Mouse (Mus musculus): ENCODE measurements around the gene Pde4b. TPM values are rescaled to one million over a fixed set of nuclear protein-coding genes. Genes with fewer than 3 reads are reported as not detected.

Pde4b gene
- polyA plus RNA-seq, 1 experiment: 2.7 TPM

GRCm38 (mm10) chr4:102393605-102394004, 306.3 kb downstream of the Pde4b start:
- Histone ChIP-seq H3K36me3 (ENCODE audit: control insufficient read depth, insufficient read depth) (no peaks in the 10 kb centered on the region), H3K79me2 (ENCODE audit: control insufficient read depth, insufficient read depth) (no peaks in the 10 kb centered on the region), H3K27me3 (ENCODE audit: control insufficient read depth, insufficient read depth, insufficient read length) (no peaks in the 10 kb centered on the region), H3ac (ENCODE audit: control insufficient read depth, insufficient read length, low read depth) (no peak overlapping the region), H3K79me3 (ENCODE audit: low read depth) (no peaks in the 10 kb centered on the region), H3K4me3 (ENCODE audit: insufficient read depth, poor library complexity, severe bottlenecking) (no peak overlapping the region)
- no peak for TF ChIP-seq CTCF (IDR thresholded peaks at IDR 0.05; ENCODE audit: control insufficient read depth, insufficient read depth, insufficient read length)

- H3ac ChIP-seq (ENCODE audit: control insufficient read depth, insufficient read length, low read depth): no peak overlapping the region
- H3K4me3 ChIP-seq (ENCODE audit: insufficient read depth, poor library complexity, severe bottlenecking): no peak overlapping the region
- H3K36me3 ChIP-seq (ENCODE audit: control insufficient read depth, insufficient read depth): no peaks in the 10 kb centered on the region
- H3K27me3 ChIP-seq (ENCODE audit: control insufficient read depth, insufficient read depth, insufficient read length): no peaks in the 10 kb centered on the region
- no peaks in the 10 kb centered on the region for H3K79me3 ChIP-seq (ENCODE audit: low read depth)
- no peaks in the 10 kb centered on the region for H3K79me2 ChIP-seq (ENCODE audit: control insufficient read depth, insufficient read depth)
- TF ChIP-seq MYOD1 (IDR thresholded peaks at IDR 0.05; ENCODE audit: control insufficient read depth, insufficient read length, low read depth) (no peak), MAX (IDR thresholded peaks at IDR 0.05) (no peak), CEBPB (IDR thresholded peaks at IDR 0.05; ENCODE audit: low read depth) (no peak), USF1 (IDR thresholded peaks at IDR 0.05; ENCODE audit: low read depth) (no peak), CTCF (IDR thresholded peaks at IDR 0.05; ENCODE audit: control insufficient read depth, insufficient read depth, insufficient read length) (no peak), FOSL1 (IDR thresholded peaks at IDR 0.05; ENCODE audit: insufficient read depth, low read length, poor library complexity, severe bottlenecking) (no peak), MYOG (IDR thresholded peaks at IDR 0.05; ENCODE audit: control insufficient read depth, extremely low read depth, insufficient read length) (no peak)
Measured at GRCm38 (mm10) chr4:102397334-102397733, 310.0 kb downstream of the Pde4b start.

DNA sequence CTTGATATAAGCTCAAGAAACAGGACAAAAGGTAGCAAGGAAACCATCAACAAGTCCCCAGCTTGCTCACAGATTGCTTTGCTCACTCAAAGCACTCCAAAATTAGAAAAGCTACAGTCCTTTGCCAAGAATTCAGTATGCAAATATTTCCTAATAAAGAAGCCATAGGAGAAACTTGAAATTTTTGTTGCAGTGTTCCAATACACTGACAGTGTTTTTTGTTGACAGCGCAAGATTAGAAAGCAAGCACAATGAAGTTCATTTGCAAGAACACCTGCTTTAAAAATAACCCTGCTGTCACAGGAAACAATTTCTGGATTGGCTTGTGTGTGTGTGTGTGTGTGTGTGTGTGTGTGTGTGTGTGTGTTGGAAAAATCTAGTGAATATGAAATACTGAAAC, 311.2 kb downstream of the Pde4b start:
- no peak overlapping the region for H3K4me3 ChIP-seq (ENCODE audit: insufficient read depth, poor library complexity, severe bottlenecking)
- H3K36me3 ChIP-seq (ENCODE audit: control insufficient read depth, insufficient read depth): no peaks in the 10 kb centered on the region
- H3ac ChIP-seq (ENCODE audit: control insufficient read depth, insufficient read length, low read depth): no peak overlapping the region
- no peaks in the 10 kb centered on the region for H3K79me2 ChIP-seq (ENCODE audit: control insufficient read depth, insufficient read depth)
- TF ChIP-seq MYOG (IDR thresholded peaks at IDR 0.05; ENCODE audit: control insufficient read depth, extremely low read depth, insufficient read length) (no peak), FOSL1 (IDR thresholded peaks at IDR 0.05; ENCODE audit: insufficient read depth, low read length, poor library complexity, severe bottlenecking) (no peak), CTCF (IDR thresholded peaks at IDR 0.05; ENCODE audit: control insufficient read depth, insufficient read depth, insufficient read length) (no peak), USF1 (IDR thresholded peaks at IDR 0.05; ENCODE audit: low read depth) (no peak), CEBPB (IDR thresholded peaks at IDR 0.05; ENCODE audit: low read depth) (no peak), MYOD1 (IDR thresholded peaks at IDR 0.05; ENCODE audit: control insufficient read depth, insufficient read length, low read depth) (no peak)
- no peaks in the 10 kb centered on the region for H3K27me3 ChIP-seq (ENCODE audit: control insufficient read depth, insufficient read depth, insufficient read length)
- no peaks in the 10 kb centered on the region for H3K79me3 ChIP-seq (ENCODE audit: low read depth)

DNA sequence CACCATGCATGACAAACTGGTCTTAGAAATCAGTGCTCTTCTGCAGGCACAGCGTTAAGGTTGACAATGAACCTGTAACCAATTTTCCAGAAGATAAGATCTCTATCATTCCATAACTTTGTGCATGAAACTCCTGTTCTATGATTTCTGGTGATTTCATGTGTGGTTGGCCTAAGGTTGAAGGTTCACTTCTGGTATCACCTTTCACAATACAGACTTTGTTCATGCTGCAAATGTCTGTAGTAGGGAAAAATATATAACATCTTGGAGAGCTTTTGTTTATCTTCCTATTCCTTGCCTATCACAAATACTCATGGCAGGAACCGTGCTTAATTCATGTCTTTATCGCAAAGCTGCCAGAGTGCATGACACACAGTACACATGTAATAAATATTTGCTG, 319.5 kb downstream of the Pde4b start:
- TF ChIP-seq CEBPB (IDR thresholded peaks at IDR 0.05; ENCODE audit: low read depth) (no peak), MYOD1 (IDR thresholded peaks at IDR 0.05; ENCODE audit: control insufficient read depth, insufficient read length, low read depth) (no peak), MAX (IDR thresholded peaks at IDR 0.05) (no peak), CTCF (IDR thresholded peaks at IDR 0.05; ENCODE audit: control insufficient read depth, insufficient read depth, insufficient read length) (no peak), USF1 (IDR thresholded peaks at IDR 0.05; ENCODE audit: low read depth) (no peak), MYOG (IDR thresholded peaks at IDR 0.05; ENCODE audit: control insufficient read depth, extremely low read depth, insufficient read length) (no peak), FOSL1 (IDR thresholded peaks at IDR 0.05; ENCODE audit: insufficient read depth, low read length, poor library complexity, severe bottlenecking) (no peak)
- Histone ChIP-seq H3K79me3 (ENCODE audit: low read depth) (no peaks in the 10 kb centered on the region), H3K4me3 (ENCODE audit: insufficient read depth, poor library complexity, severe bottlenecking) (no peak overlapping the region), H3ac (ENCODE audit: control insufficient read depth, insufficient read length, low read depth) (no peak overlapping the region), H3K79me2 (ENCODE audit: control insufficient read depth, insufficient read depth) (no peaks in the 10 kb centered on the region), H3K36me3 (ENCODE audit: control insufficient read depth, insufficient read depth) (no peaks in the 10 kb centered on the region), H3K27me3 (ENCODE audit: control insufficient read depth, insufficient read depth, insufficient read length) (no peaks in the 10 kb centered on the region)

DNA sequence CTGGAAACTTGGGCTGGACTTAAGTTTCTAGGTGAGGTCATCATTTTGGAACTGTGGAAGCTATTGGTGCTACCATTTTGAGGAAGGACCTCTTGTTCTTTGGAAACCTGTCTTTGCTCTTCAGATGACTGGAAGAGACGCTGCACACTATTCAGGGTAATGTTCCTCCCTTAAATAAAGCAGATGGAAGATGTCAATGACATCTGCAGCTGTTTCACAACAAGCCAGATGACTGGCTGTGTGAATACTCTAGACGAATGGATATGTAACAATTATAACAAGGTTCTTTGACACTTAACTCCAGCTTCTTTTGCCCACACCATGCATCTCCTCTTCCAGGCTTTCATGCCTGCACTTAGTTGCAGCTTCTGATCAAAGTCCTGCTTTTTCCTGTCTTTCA, 320.8 kb downstream of the Pde4b start:
- no peak overlapping the region for H3K4me3 ChIP-seq (ENCODE audit: insufficient read depth, poor library complexity, severe bottlenecking)
- no peaks in the 10 kb centered on the region for H3K79me2 ChIP-seq (ENCODE audit: control insufficient read depth, insufficient read depth)
- H3K79me3 ChIP-seq (ENCODE audit: low read depth): no peaks in the 10 kb centered on the region
- H3ac ChIP-seq (ENCODE audit: control insufficient read depth, insufficient read length, low read depth): no peak overlapping the region
- H3K27me3 ChIP-seq (ENCODE audit: control insufficient read depth, insufficient read depth, insufficient read length): no peaks in the 10 kb centered on the region
- no peak for TF ChIP-seq MYOD1 (IDR thresholded peaks at IDR 0.05; ENCODE audit: control insufficient read depth, insufficient read length, low read depth)
- TF ChIP-seq FOSL1 (IDR thresholded peaks at IDR 0.05; ENCODE audit: insufficient read depth, low read length, poor library complexity, severe bottlenecking): no peak
- no peak for TF ChIP-seq MAX (IDR thresholded peaks at IDR 0.05)
- no peak for TF ChIP-seq CTCF (IDR thresholded peaks at IDR 0.05; ENCODE audit: control insufficient read depth, insufficient read depth, insufficient read length)
- TF ChIP-seq USF1 (IDR thresholded peaks at IDR 0.05; ENCODE audit: low read depth): no peak
- no peak for TF ChIP-seq CEBPB (IDR thresholded peaks at IDR 0.05; ENCODE audit: low read depth)
- no peak for TF ChIP-seq MYOG (IDR thresholded peaks at IDR 0.05; ENCODE audit: control insufficient read depth, extremely low read depth, insufficient read length)
- no peaks in the 10 kb centered on the region for H3K36me3 ChIP-seq (ENCODE audit: control insufficient read depth, insufficient read depth)

DNA sequence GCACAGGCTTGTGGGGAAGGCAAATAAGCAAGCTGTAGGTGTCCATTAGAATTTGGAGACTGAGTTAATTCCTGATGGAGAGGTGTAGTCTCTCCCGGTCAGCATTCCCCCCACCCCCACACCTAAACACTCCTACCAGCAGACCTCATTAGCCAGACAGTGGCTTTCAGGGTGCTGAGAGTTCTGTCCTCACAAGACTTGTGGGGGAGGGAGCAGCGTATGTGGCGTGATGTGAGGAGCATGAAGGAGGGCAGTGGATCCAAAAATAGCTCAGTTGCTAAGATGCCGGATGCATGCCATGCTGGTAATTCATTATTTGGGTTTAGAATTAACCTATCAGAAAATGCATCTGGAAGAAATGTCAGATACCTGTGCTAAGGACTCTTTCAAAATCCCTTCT, 321.6 kb downstream of the Pde4b start:
- no peak overlapping the region for H3K4me3 ChIP-seq (ENCODE audit: insufficient read depth, poor library complexity, severe bottlenecking)
- no peaks in the 10 kb centered on the region for H3K36me3 ChIP-seq (ENCODE audit: control insufficient read depth, insufficient read depth)
- H3K79me2 ChIP-seq (ENCODE audit: control insufficient read depth, insufficient read depth): no peaks in the 10 kb centered on the region
- H3K79me3 ChIP-seq (ENCODE audit: low read depth): no peaks in the 10 kb centered on the region
- H3K27me3 ChIP-seq (ENCODE audit: control insufficient read depth, insufficient read depth, insufficient read length): no peaks in the 10 kb centered on the region
- TF ChIP-seq FOSL1 (IDR thresholded peaks at IDR 0.05; ENCODE audit: insufficient read depth, low read length, poor library complexity, severe bottlenecking): no peak
- TF ChIP-seq MYOG (IDR thresholded peaks at IDR 0.05; ENCODE audit: control insufficient read depth, extremely low read depth, insufficient read length): no peak
- TF ChIP-seq CTCF (IDR thresholded peaks at IDR 0.05; ENCODE audit: control insufficient read depth, insufficient read depth, insufficient read length): no peak
- TF ChIP-seq USF1 (IDR thresholded peaks at IDR 0.05; ENCODE audit: low read depth): no peak
- no peak for TF ChIP-seq CEBPB (IDR thresholded peaks at IDR 0.05; ENCODE audit: low read depth)
- no peak overlapping the region for H3ac ChIP-seq (ENCODE audit: control insufficient read depth, insufficient read length, low read depth)

Measured in C2C12 (cell line).